Mouse (Mus musculus) limb, embryonic 11.5 days (tissue): Measurements from ENCODE around the gene Cox8a. TPM values are rescaled to one million over a fixed set of nuclear protein-coding genes. Genes with fewer than 3 reads are reported as not detected.

Experiments
- ATAC-seq: fragments of 200-750 bp; cut with Nextera tagmentation; 2 replicates; pipeline ENCODE4 v1.8.0; 2017; ENCODE audit warnings: low read depth; ENCODE audit not compliant: insufficient number of reproducible peaks, low FRiP score, low TSS enrichment
- DNase-seq: peaks from one replicate; pipeline ENCODE4 v3.0.0-alpha.2; 2015; ENCODE audit warnings: low spot score
- H3K27ac ChIP-seq: fragments of 300-500 bp; sonication (generic); replicated peaks from 2 replicates; pipeline ENCODE4 v1.5.1; 2014; ENCODE audit warnings: low read depth, mild to moderate bottlenecking, low read length
- H3K27me3 ChIP-seq: fragments of 300-500 bp; sonication (generic); 2 replicates; pipeline ENCODE4 v1.6.1; 2014; ENCODE audit warnings: mild to moderate bottlenecking, low read length, mixed read lengths; ENCODE audit not compliant: control insufficient read depth, insufficient read depth
- H3K36me3 ChIP-seq: fragments of 300-500 bp; sonication (generic); 2 replicates; pipeline ENCODE4 v1.6.1; 2014; ENCODE audit warnings: mild to moderate bottlenecking, low read length, moderate library complexity, mixed read lengths; ENCODE audit not compliant: control insufficient read depth, insufficient read depth
- H3K4me1 ChIP-seq: fragments of 300-500 bp; sonication (generic); 2 replicates; pipeline ENCODE4 v1.6.1; 2014; ENCODE audit warnings: low read length, mixed read lengths; ENCODE audit not compliant: control insufficient read depth, insufficient read depth
- H3K4me2 ChIP-seq: fragments of 300-500 bp; sonication (generic); 2 replicates; pipeline ENCODE4 v1.6.1; 2014; ENCODE audit warnings: low read depth, mild to moderate bottlenecking, moderate library complexity; ENCODE audit not compliant: severe bottlenecking
- H3K4me3 ChIP-seq: fragments of 300-500 bp; sonication (generic); 2 replicates; pipeline ENCODE4 v1.5.1; 2014; ENCODE audit warnings: low read depth, low read length
- H3K9ac ChIP-seq: fragments of 300-500 bp; sonication (generic); 2 replicates; pipeline ENCODE4 v1.6.1; 2014; ENCODE audit warnings: mild to moderate bottlenecking, low read length
- H3K9me3 ChIP-seq: fragments of 300-500 bp; sonication (generic); 2 replicates; pipeline ENCODE4 v1.6.1; 2016; ENCODE audit warnings: low read length; ENCODE audit not compliant: control insufficient read depth
- WGBS: fragments of 180-500 bp; shearing (Covaris S2); extraction: QIAGEN DNeasy Blood & Tissue Kit; methylation state at CpG from one replicate; pipeline ENCODE4 v1.1.7; 2014; 5-methylcytosine and 5-hydroxymethylcytosine counted together
- polyA plus RNA-seq: library from polyadenylated mRNA; unstranded; fragments of >200 nt; fragmentation: Nextera tagmentation; extraction: Ambion mirVana; gene quantifications from 2 replicates; pipeline ENCODE4 v1.2.1, GENCODE M21; 2014

Cox8a gene
- polyA plus RNA-seq, 1 experiment from 2014 or later: 830 TPM

DNA sequence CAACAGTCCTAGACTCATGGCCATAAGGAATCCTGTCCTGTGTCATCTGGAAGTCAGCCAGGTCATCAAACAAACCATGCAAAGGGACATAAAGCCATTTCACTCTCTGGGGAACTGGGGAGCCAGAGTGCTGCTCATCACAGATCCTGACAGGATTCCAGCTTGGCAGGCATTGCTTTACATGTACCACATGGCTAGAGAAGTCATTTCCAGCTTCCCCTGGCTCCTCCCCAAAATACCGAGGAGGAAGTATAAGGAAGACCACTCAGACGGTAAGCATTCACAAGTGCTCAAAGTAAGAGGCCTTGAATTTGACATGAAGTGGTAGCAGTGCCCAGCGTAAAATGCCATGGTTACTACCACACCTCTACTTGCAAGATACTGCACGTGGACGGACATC, 2.9 kb downstream of the Cox8a start:
- Histone ChIP-seq H3K9me3 (no peaks in the 10 kb centered on the region), H3K4me2 (no peak overlapping the region), H3K4me1 (peaks cover 11% of the 10 kb centered on the region), H3K9ac (no peak overlapping the region), H3K27ac (no peak overlapping the region), H3K27me3 (no peaks in the 10 kb centered on the region), H3K36me3 (peaks cover 11% of the 10 kb centered on the region), H3K4me3 (no peak overlapping the region)
- DNase-seq (no peak), ATAC-seq (no peak)
- 88% methylated on average over 5 of the region's 5 CpGs for WGBS

DNA sequence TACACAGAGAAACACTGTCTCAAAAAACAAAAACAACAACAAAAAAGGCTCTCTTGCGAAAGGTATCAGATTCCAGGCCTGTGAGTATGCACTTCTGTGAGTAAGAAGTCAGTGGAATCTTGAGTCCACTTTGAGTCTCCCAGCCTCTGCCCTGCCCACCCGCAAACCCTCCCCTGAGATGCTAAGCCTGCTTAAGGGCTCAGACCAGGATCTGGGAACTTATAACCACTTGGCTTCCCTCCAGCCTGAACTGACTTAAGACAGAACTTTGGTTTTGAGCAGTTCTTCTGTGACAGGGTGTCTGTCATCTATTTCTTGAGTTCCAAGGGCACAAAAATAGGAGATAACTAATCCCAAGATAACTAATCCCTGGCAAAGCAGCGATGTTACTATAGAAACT, 4.4 kb downstream of the Cox8a start:
- Histone ChIP-seq H3K27me3 (no peaks in the 10 kb centered on the region), H3K4me1 (peaks cover 10% of the 10 kb centered on the region), H3K36me3 (peaks cover 11% of the 10 kb centered on the region), H3K4me2 (no peak overlapping the region), H3K9ac (no peak overlapping the region), H3K4me3 (no peak overlapping the region), H3K27ac (no peak overlapping the region), H3K9me3 (no peaks in the 10 kb centered on the region)
- DNase-seq (no peak), ATAC-seq (no peak)
- WGBS: 91% methylated on average over 3 of the region's 3 CpGs

DNA sequence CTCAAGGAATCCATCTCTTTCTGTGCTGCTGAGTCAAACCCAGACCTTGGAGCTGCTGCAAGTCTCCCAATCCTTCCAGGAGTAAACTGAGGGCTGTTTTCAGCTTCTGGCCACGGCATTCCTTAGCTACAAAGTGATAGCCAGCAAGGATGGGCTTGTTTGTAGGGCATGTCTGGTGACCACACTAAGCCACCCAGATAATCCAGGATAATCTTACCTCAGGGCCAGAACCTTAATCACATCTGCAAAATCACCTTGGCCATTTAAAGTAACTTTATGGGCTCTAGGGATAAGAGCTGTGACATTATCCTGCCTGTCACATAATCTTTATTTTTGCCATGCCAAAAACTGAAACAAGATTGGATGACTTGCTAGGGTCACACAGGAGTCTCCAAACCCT, 5.2 kb downstream of the Cox8a start:
- no peaks in the 10 kb centered on the region for H3K27me3 ChIP-seq
- no peak overlapping the region for H3K4me3 ChIP-seq
- peaks cover 7% of the 10 kb centered on the region for H3K4me1 ChIP-seq
- ATAC-seq (no peak), DNase-seq (no peak)
- 76% methylated on average over 1 of the region's 1 CpGs for whole genome bisulfite sequencing
- peaks cover 11% of the 10 kb centered on the region for H3K36me3 ChIP-seq
- no peak overlapping the region for H3K9ac ChIP-seq
- H3K27ac ChIP-seq: no peak overlapping the region
- H3K4me2 ChIP-seq: no peak overlapping the region
- H3K9me3 ChIP-seq: no peaks in the 10 kb centered on the region

GRCm38 (mm10) chr19:7209907-7210646, 7.3 kb downstream of the Cox8a start:
- WGBS: 94% methylated on average over 7 of the region's 7 CpGs
- H3K4me2 ChIP-seq: no peak overlapping the region
- H3K9ac ChIP-seq: no peak overlapping the region
- no peak overlapping the region for H3K27ac ChIP-seq
- no peak for DNase-seq
- ATAC-seq: no peak
- H3K36me3 ChIP-seq: peaks cover 8% of the 10 kb centered on the region; the same call in 1 of the 2 replicates
- H3K9me3 ChIP-seq: no peaks in the 10 kb centered on the region
- no peaks in the 10 kb centered on the region for H3K27me3 ChIP-seq
- H3K4me1 ChIP-seq: peaks cover 7% of the 10 kb centered on the region
- no peak overlapping the region for H3K4me3 ChIP-seq

DNA sequence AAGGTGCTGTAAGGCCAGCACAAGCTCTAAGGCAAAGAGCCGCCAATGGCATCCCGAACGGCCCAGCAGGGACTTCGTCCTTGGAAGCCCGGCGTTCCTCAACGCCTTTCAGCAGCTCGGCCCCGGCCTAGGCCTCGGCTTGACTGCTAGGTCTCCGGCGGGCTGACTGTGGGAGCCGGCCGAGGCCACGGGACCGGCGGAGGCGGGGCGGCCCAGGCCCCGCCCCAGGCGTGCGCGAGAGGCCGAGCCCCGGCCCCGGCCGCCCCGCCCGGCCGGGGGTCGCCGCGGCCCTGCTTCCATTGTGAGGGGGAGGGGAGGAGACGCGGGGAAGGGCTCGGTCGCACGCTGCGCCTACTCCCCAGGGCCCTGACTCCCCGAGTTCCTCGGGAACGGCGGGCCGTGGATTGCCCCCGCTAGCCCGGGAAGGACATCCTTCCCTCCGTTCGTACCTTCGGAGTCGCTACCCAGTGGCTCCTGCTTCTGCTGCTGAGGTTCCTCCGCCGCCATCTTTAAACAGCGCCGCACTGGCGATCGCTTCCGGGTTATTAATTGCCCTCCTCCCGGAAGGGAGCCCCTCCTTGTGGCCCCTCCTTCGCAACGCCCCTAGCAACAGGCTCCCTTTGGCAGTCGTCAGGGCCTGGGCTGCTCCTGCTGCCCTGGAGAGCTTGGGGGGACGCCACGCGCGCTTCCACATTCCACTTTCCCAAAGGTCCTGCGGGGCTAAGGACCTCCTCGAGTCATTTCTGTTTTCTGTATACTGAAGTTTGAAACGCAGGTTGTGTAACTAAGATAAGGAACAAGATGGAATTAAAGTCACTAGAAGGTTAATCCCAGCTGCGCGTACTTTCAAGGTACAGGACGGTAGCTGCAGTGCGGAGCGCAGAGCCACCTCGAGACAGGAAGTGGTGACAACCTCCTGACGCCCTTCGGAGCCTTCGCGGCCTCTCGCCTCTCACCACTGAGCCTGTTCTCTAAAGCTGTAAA, 11.4 kb downstream of the Cox8a start, which contains the start of gene Otub1:
Otub1 (minus strand) TSS at position 564 of the 984 bp plus-strand sequence.
- ATAC-seq (peak; percentile 95), DNase-seq (peak; percentile 98)
- Histone ChIP-seq H3K4me3 (peak within 1 kb of the TSS; percentile 82), H3K36me3 (peaks cover 17% of the 10 kb centered on the region), H3K9me3 (no peaks in the 10 kb centered on the region), H3K27ac (peak within 1 kb of the TSS; percentile 94), H3K27me3 (no peaks in the 10 kb centered on the region), H3K9ac (peak within 1 kb of the TSS; percentile 89), H3K4me2 (peak within 1 kb of the TSS; percentile 65), H3K4me1 (peaks cover 15% of the 10 kb centered on the region)
- under 1% methylated on average over 71 of the region's 79 CpGs for WGBS

DNA sequence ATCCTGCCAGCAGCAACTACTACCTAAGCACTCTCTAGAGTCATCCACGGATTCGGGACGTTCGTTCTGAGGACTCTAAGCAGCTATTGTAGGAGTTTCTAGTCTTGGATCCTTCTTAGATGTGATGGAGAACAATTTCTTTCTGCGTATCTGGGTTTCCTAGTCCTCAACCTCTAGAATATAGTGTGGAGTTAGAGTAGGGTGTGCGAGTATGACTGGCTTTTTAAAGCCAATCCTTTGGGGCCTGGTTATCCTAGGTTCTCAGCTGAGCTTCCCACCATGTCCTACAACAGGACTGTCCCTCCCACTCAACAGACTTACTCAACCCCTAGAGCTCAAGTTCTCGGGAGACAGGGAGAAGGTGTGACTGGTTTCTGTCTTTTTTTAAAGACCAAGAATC, 12.1 kb downstream of the Cox8a start:
- Histone ChIP-seq H3K4me2 (peak overlapping the region; percentile 65), H3K4me1 (peaks cover 15% of the 10 kb centered on the region), H3K27me3 (no peaks in the 10 kb centered on the region), H3K4me3 (peak overlapping the region; percentile 82), H3K9ac (peak overlapping the region; percentile 89), H3K9me3 (no peaks in the 10 kb centered on the region), H3K36me3 (peaks cover 23% of the 10 kb centered on the region), H3K27ac (peak overlapping the region; percentile 94; the same call in 1 of the 2 replicates)
- DNase-seq (no peak), ATAC-seq (0 out of 2 replicates have a peak, but pooled peaks have one; percentile 7)
- 31% methylated on average over 7 of the region's 7 CpGs for WGBS

- no peaks in the 10 kb centered on the region for H3K9me3 ChIP-seq
- no peak overlapping the region for H3K27ac ChIP-seq
- 79% methylated on average over 2 of the region's 2 CpGs for WGBS
- peak overlapping the region; percentile 82 for H3K4me3 ChIP-seq
- H3K4me1 ChIP-seq: peaks cover 15% of the 10 kb centered on the region
- ATAC-seq (no peak), DNase-seq (no peak)
- H3K4me2 ChIP-seq: peak overlapping the region; percentile 65
- no peaks in the 10 kb centered on the region for H3K27me3 ChIP-seq
- H3K36me3 ChIP-seq: peaks cover 27% of the 10 kb centered on the region
- H3K9ac ChIP-seq: peak overlapping the region; percentile 19; the same call in 1 of the 2 replicates
Observed at GRCm38 (mm10) chr19:7204898-7205297, 12.5 kb downstream of the Cox8a start.

DNA sequence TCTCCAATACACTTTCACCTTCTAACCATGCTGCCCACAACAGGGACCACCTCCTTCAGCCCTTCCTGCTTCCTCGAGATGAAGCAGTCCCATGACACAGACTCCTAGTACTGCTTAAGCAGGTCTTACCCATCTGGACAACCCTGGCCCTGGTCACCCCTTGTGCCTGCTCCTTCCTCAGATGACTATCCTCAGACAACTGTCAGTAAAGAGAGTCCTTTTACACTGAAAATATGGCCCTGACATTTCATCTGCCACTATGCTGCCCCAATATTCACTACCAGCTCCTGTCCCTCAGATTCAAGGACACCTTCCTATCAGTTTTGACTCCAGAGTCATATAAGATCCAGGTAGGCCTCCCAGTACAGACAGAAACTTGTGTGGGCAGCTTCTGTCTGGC, 17.0 kb downstream of the Cox8a start:
- peaks cover 43% of the 10 kb centered on the region for H3K36me3 ChIP-seq
- H3K4me1 ChIP-seq: peaks cover 23% of the 10 kb centered on the region
- no peaks in the 10 kb centered on the region for H3K9me3 ChIP-seq
- ATAC-seq (no peak), DNase-seq (no peak)
- WGBS: 65% methylated on average over 1 of the region's 1 CpGs
- H3K27ac ChIP-seq: no peak overlapping the region
- no peaks in the 10 kb centered on the region for H3K27me3 ChIP-seq
- no peak overlapping the region for H3K4me2 ChIP-seq
- H3K9ac ChIP-seq: no peak overlapping the region
- H3K4me3 ChIP-seq: no peak overlapping the region
